Mouse (Mus musculus): ENCODE measurements around the gene Prss38. TPM values are rescaled to one million over a fixed set of nuclear protein-coding genes. Genes with fewer than 3 reads are reported as not detected.

The Prss38 gene
- total RNA-seq (2012; rRNA removed) = 0.53 and 1.5 TPM in 2 replicates

DNA sequence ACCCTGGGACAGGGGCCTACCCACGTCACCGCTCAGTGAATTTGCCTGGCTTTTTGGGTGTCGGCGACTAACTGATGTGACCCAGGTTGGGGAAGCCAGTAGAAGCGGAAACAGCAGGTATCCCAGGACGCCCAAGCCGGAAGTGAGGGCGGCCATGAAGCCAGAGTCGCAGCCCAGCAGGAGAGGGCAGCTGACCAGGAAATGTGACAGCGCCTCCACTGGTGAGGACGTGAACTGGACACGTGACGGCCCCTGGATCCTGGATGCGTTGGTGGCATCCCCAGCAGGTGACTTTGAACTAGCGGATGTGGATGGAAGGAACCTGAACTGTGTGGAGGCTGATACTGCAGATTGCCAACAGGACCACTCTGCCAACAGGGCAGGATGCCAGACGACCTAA, at the start of gene Prss38:
Gene Prss38, minus strand, starts transcription at position 183 of the 400 bp plus-strand sequence.
- peak within 1 kb of the TSS; percentile 5 to 21 for H3K4me3 ChIP-seq (ENCODE audit: insufficient read depth in 1 of 2, low read depth in 1 of 2, low read length in 2 of 2, poor library complexity in 1 of 2, severe bottlenecking in 1 of 2)
- H3K9me3 ChIP-seq (ENCODE audit: control insufficient read depth, insufficient read depth, low read depth, low read length) = no peaks in the 10 kb centered on the region
- DNase-seq (ENCODE audit: low read depth, low spot score) = peak; percentile 35
- no peak for TF ChIP-seq CHD2 (IDR thresholded peaks at IDR 0.05; ENCODE audit: low read depth, low read length)
- TF ChIP-seq ZC3H11A (IDR thresholded peaks at IDR 0.05; ENCODE audit: borderline replicate concordance, low read depth, low read length) = no peak
- no peak for TF ChIP-seq HCFC1 (IDR thresholded peaks at IDR 0.05; ENCODE audit: borderline replicate concordance, insufficient read depth, low read length)
- no peak for TF ChIP-seq MAFK (IDR thresholded peaks at IDR 0.05; ENCODE audit: insufficient read depth, low read depth, low read length)
- no peak for TF ChIP-seq ZNF384 (IDR thresholded peaks at IDR 0.05; ENCODE audit: low read depth, low read length)
- H3K4me1 ChIP-seq (ENCODE audit: control insufficient read depth in 2 of 2, insufficient read depth in 2 of 2, low read length in 2 of 2, poor library complexity in 1 of 2) = peaks cover 4 to 5% of the 10 kb centered on the region in 2 experiments; a peak in 3 of 4 replicates
- no peak within 1 kb of the TSS for H3K9ac ChIP-seq (ENCODE audit: insufficient read depth, low read depth, low read length, poor library complexity, severe bottlenecking)
- in situ Hi-C loops (cut with MboI; ENCODE audit: low sequenced_read_pairs in 2 of 2, unreplicated experiment in 2 of 2) = no loop called here
- H3K36me3 ChIP-seq (ENCODE audit: control insufficient read depth, insufficient read depth, low read length, poor library complexity, severe bottlenecking) = no peaks in the 10 kb centered on the region
- no peak within 1 kb of the TSS for H3K27ac ChIP-seq (ENCODE audit: insufficient read depth, low read depth, low read length, poor library complexity, severe bottlenecking)

DNA sequence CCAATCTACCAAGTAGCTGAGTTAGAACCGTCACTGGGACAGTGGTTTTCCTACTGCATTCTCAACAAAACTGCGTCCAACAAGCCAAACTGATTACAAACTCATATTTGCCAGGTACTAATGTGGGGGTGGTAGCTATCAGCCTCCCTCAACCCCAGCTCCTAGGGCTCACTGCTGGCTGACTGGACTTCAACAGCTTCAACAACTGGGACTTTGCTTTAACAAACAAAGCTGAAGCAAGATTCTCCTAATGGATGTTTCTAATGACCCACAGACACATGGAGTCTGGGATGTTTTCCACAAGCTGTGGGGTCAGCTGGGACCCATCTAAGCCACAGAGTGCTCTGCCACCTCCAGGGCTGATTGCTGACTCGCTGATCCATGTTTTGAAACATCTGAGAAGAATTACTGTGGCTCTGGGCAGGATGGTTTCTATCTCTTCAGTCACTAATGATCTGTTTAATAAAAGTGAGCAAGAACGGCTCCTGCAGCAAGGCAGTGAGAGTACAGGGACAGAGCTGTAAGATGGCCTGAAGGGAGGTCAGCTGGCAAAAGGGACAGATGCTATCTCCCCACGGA, 47.6 kb upstream of the Prss38 start:
- DNase-seq (ENCODE audit: low read depth, low spot score) = no peak
- no peak overlapping the region for H3K9ac ChIP-seq (ENCODE audit: insufficient read depth, low read depth, low read length, poor library complexity, severe bottlenecking)
- no peak overlapping the region for H3K4me3 ChIP-seq (ENCODE audit: insufficient read depth in 1 of 2, low read depth in 1 of 2, low read length in 2 of 2, poor library complexity in 1 of 2, severe bottlenecking in 1 of 2)
- peaks cover 31% of the 10 kb centered on the region for H3K36me3 ChIP-seq (ENCODE audit: control insufficient read depth, insufficient read depth, low read length, poor library complexity, severe bottlenecking)
- H3K9me3 ChIP-seq (ENCODE audit: control insufficient read depth, insufficient read depth, low read depth, low read length) = no peaks in the 10 kb centered on the region
- no peak overlapping the region for H3K27ac ChIP-seq (ENCODE audit: insufficient read depth, low read depth, low read length, poor library complexity, severe bottlenecking)
- H3K4me1 ChIP-seq (ENCODE audit: control insufficient read depth in 2 of 2, insufficient read depth in 2 of 2, low read length in 2 of 2, poor library complexity in 1 of 2) = no peaks in the 10 kb centered on the region
- in situ Hi-C loops (cut with MboI; ENCODE audit: low sequenced_read_pairs in 2 of 2, unreplicated experiment in 2 of 2) = no loop called here
- TF ChIP-seq CHD2 (IDR thresholded peaks at IDR 0.05; ENCODE audit: low read depth, low read length) (no peak), ZNF384 (IDR thresholded peaks at IDR 0.05; ENCODE audit: low read depth, low read length) (no peak), MAFK (IDR thresholded peaks at IDR 0.05; ENCODE audit: insufficient read depth, low read depth, low read length) (no peak), HCFC1 (IDR thresholded peaks at IDR 0.05; ENCODE audit: borderline replicate concordance, insufficient read depth, low read length) (no peak), ZC3H11A (IDR thresholded peaks at IDR 0.05; ENCODE audit: borderline replicate concordance, low read depth, low read length) (no peak)

DNA sequence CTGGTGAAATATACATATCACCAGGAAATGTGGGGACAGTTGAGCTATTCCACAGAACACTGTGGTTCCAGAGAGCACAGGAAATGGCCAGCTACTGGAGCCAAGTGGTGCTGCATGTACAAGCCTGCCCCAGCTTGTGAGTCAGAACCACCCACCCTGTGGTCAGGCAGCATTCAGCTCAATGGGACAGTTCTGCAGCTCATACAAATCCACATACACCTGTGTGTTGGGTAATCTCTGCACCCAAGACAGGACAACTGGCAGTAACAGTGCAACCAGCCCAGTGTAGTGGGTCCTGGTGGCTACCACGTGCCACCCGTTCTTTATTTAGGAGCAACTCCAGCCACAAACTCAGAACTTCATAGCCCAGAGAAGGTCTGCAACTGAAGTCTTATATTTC, 46.5 kb upstream of the Prss38 start:
- H3K36me3 ChIP-seq (ENCODE audit: control insufficient read depth, insufficient read depth, low read length, poor library complexity, severe bottlenecking) = peaks cover 27% of the 10 kb centered on the region; the same call in 1 of the 2 replicates
- in situ Hi-C loops (cut with MboI; ENCODE audit: low sequenced_read_pairs in 2 of 2, unreplicated experiment in 2 of 2) = no loop called here
- no peak for DNase-seq (ENCODE audit: low read depth, low spot score)
- H3K4me1 ChIP-seq (ENCODE audit: control insufficient read depth in 2 of 2, insufficient read depth in 2 of 2, low read length in 2 of 2, poor library complexity in 1 of 2) = no peaks in the 10 kb centered on the region
- no peaks in the 10 kb centered on the region for H3K9me3 ChIP-seq (ENCODE audit: control insufficient read depth, insufficient read depth, low read depth, low read length)
- no peak overlapping the region for H3K27ac ChIP-seq (ENCODE audit: insufficient read depth, low read depth, low read length, poor library complexity, severe bottlenecking)
- no peak overlapping the region for H3K4me3 ChIP-seq (ENCODE audit: insufficient read depth in 1 of 2, low read depth in 1 of 2, low read length in 2 of 2, poor library complexity in 1 of 2, severe bottlenecking in 1 of 2)
- TF ChIP-seq ZC3H11A (IDR thresholded peaks at IDR 0.05; ENCODE audit: borderline replicate concordance, low read depth, low read length) (no peak), CHD2 (IDR thresholded peaks at IDR 0.05; ENCODE audit: low read depth, low read length) (no peak), MAFK (IDR thresholded peaks at IDR 0.05; ENCODE audit: insufficient read depth, low read depth, low read length) (no peak), HCFC1 (IDR thresholded peaks at IDR 0.05; ENCODE audit: borderline replicate concordance, insufficient read depth, low read length) (no peak), ZNF384 (IDR thresholded peaks at IDR 0.05; ENCODE audit: low read depth, low read length) (no peak)
- no peak overlapping the region for H3K9ac ChIP-seq (ENCODE audit: insufficient read depth, low read depth, low read length, poor library complexity, severe bottlenecking)

DNA sequence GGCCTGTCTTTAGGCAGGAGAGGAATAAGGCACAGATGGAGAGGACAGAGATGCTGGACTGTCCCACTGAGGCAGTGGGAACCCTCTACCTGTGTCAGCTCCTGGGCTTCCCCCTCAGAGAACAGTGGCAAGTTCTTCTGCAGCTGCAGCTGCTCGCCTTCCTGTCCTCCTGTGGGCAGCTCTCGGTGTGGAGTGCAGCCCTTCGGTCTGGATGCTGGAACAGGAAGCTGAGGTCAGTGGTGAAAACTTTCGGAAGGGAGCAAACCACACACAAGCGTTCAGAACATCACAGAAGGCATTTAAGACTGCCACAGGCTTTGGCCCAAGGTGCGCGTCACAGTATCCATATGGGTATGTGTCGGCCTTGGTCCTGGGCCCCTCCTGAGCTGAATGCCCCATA, 46.0 kb upstream of the Prss38 start:
- Histone ChIP-seq H3K27ac (ENCODE audit: insufficient read depth, low read depth, low read length, poor library complexity, severe bottlenecking) (no peak overlapping the region), H3K4me1 (ENCODE audit: control insufficient read depth in 2 of 2, insufficient read depth in 2 of 2, low read length in 2 of 2, poor library complexity in 1 of 2) (no peaks in the 10 kb centered on the region), H3K9ac (ENCODE audit: insufficient read depth, low read depth, low read length, poor library complexity, severe bottlenecking) (no peak overlapping the region), H3K9me3 (ENCODE audit: control insufficient read depth, insufficient read depth, low read depth, low read length) (no peaks in the 10 kb centered on the region), H3K36me3 (ENCODE audit: control insufficient read depth, insufficient read depth, low read length, poor library complexity, severe bottlenecking) (peaks cover 23% of the 10 kb centered on the region; the same call in 1 of the 2 replicates), H3K4me3 (ENCODE audit: insufficient read depth in 1 of 2, low read depth in 1 of 2, low read length in 2 of 2, poor library complexity in 1 of 2, severe bottlenecking in 1 of 2) (no peak overlapping the region)
- DNase-seq (ENCODE audit: low read depth, low spot score) = no peak
- in situ Hi-C loops (cut with MboI; ENCODE audit: low sequenced_read_pairs in 2 of 2, unreplicated experiment in 2 of 2) = no loop called here
- no peak for TF ChIP-seq CHD2 (IDR thresholded peaks at IDR 0.05; ENCODE audit: low read depth, low read length)
- TF ChIP-seq MAFK (IDR thresholded peaks at IDR 0.05; ENCODE audit: insufficient read depth, low read depth, low read length) = no peak
- TF ChIP-seq ZC3H11A (IDR thresholded peaks at IDR 0.05; ENCODE audit: borderline replicate concordance, low read depth, low read length) = no peak
- TF ChIP-seq ZNF384 (IDR thresholded peaks at IDR 0.05; ENCODE audit: low read depth, low read length) = no peak
- no peak for TF ChIP-seq HCFC1 (IDR thresholded peaks at IDR 0.05; ENCODE audit: borderline replicate concordance, insufficient read depth, low read length)
